Mouse (Mus musculus) midbrain, embryonic 11.5 days (tissue): Measurements from ENCODE around the gene Gm45753. TPM values are rescaled to one million over a fixed set of nuclear protein-coding genes. Genes with fewer than 3 reads are reported as not detected.

Source experiments
- ATAC-seq: fragments of 200-750 bp; cut with Nextera tagmentation; 2 replicates; pipeline ENCODE4 v1.8.0; 2017; ENCODE audit warnings: moderate TSS enrichment, moderate library complexity; ENCODE audit not compliant: low FRiP score
- DNase-seq: peaks from one replicate; pipeline ENCODE4 v3.0.0; 2015; ENCODE audit warnings: low spot score; ENCODE audit errors: missing footprints
- H3K27ac ChIP-seq: fragments of 300-500 bp; sonication (generic); 2 replicates; pipeline ENCODE4 v1.5.1; 2014; ENCODE audit warnings: low read depth, low read length
- H3K27me3 ChIP-seq: fragments of 300-500 bp; sonication (generic); 2 replicates; pipeline ENCODE4 v1.6.1; 2014; ENCODE audit warnings: mild to moderate bottlenecking, low read length, moderate library complexity, mixed read lengths; ENCODE audit not compliant: control insufficient read depth, insufficient read depth
- H3K36me3 ChIP-seq: fragments of 300-500 bp; sonication (generic); 2 replicates; pipeline ENCODE4 v1.6.1; 2014; ENCODE audit warnings: mild to moderate bottlenecking, low read length, moderate library complexity, mixed read lengths; ENCODE audit not compliant: control insufficient read depth, insufficient read depth
- H3K4me1 ChIP-seq: fragments of 300-500 bp; sonication (generic); 2 replicates; pipeline ENCODE4 v1.6.1; 2014; ENCODE audit warnings: low read length; ENCODE audit not compliant: control insufficient read depth, insufficient read depth
- H3K4me2 ChIP-seq: fragments of 300-500 bp; sonication (generic); 2 replicates; pipeline ENCODE4 v1.6.1; 2014; ENCODE audit warnings: mild to moderate bottlenecking, moderate library complexity
- H3K4me3 ChIP-seq: fragments of 300-500 bp; sonication (generic); 2 replicates; pipeline ENCODE4 v1.5.1; 2014; ENCODE audit warnings: low read depth, low read length
- H3K9ac ChIP-seq: fragments of 300-500 bp; sonication (generic); 2 replicates; pipeline ENCODE4 v1.6.1; 2014; ENCODE audit warnings: low read length
- H3K9me3 ChIP-seq: fragments of 300-500 bp; sonication (generic); 2 replicates; pipeline ENCODE4 v1.6.1; 2016; ENCODE audit warnings: low read length; ENCODE audit not compliant: control insufficient read depth
- WGBS: fragments of 180-500 bp; shearing (Covaris S2); extraction: QIAGEN DNeasy Blood & Tissue Kit; methylation state at CpG from one replicate; pipeline ENCODE4 v1.1.7; 2014; 5-methylcytosine and 5-hydroxymethylcytosine counted together
- polyA plus RNA-seq: library from polyadenylated mRNA; unstranded; fragments of >200 nt; fragmentation: Nextera tagmentation; extraction: Ambion mirVana; gene quantifications from 2 replicates; pipeline ENCODE4 v1.2.1, GENCODE M21; 2014

Gene Gm45753
- polyA plus RNA-seq, 1 experiment from 2014 or later = 0.08 TPM

DNA sequence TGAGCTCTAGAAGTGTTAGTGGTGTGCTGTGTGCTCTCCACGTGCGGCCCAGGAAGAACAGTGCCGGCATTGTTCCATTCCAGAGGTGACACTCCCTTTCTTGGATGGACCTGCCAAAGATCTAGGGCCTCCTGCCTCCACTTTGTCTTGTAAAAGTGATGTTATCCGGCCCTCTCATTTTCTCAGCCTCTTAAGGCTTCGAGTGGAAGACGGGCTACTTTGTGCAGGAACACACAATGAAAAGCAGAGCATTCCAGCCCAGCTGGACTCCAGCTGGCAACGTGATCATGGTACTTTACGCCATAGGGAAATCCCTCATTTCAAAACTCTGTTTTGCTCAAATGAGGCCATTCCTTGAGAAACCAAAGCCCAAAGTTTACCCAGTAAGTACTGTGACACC, 41.3 kb downstream of the Gm45753 start:
- no peak overlapping the region for H3K9ac ChIP-seq
- no peak overlapping the region for H3K4me2 ChIP-seq
- no peaks in the 10 kb centered on the region for H3K27me3 ChIP-seq
- H3K36me3 ChIP-seq = no peaks in the 10 kb centered on the region
- DNase-seq (no peak), ATAC-seq (no peak)
- no peak overlapping the region for H3K27ac ChIP-seq
- H3K9me3 ChIP-seq = no peaks in the 10 kb centered on the region
- no peaks in the 10 kb centered on the region for H3K4me1 ChIP-seq
- 70% methylated on average over 8 of the region's 8 CpGs for WGBS
- no peak overlapping the region for H3K4me3 ChIP-seq

DNA sequence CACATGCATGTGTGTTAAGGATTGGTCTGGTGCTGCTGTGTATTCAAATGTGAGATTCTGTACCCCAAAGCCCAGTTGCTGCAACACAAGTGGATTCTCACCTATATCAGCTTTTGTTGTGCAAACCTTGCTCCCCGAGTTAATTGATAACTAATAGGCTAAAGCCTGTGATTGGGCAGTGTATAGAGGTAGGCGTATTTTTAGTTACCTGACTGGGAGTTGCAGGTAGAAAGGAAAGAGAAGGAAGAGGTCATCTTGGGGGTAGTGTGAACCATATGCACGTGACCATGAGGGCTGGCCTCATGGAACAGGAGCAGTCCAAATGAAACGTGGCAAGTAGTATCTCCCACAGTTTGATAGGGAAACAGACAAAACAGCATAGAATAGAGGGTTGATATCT, 43.3 kb downstream of the Gm45753 start:
- no peak for ATAC-seq
- WGBS = 90% methylated on average over 4 of the region's 4 CpGs
- H3K9me3 ChIP-seq = no peaks in the 10 kb centered on the region

DNA sequence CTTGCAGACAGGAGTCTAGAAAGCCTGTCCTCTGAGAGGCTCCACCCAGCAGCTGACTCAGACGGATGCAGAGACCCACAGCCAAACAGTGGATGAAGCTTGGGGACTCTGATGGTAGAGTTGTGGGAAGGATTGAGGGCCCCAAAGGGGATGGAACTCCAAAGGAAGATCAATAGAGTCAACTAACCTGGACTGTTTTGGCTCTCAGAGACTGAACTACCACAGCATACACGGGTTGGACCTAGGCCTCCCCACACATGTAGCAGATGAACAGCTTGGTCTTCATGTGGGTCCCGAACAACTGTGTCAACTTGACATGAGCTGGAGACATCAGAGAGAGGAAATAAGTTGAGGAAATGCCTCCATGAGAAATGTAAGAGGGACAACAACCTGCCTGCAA, 45.4 kb downstream of the Gm45753 start:
- H3K36me3 ChIP-seq = no peaks in the 10 kb centered on the region
- H3K9ac ChIP-seq = no peak overlapping the region
- H3K4me3 ChIP-seq = no peak overlapping the region
- no peak overlapping the region for H3K4me2 ChIP-seq
- no peaks in the 10 kb centered on the region for H3K27me3 ChIP-seq
- no peaks in the 10 kb centered on the region for H3K4me1 ChIP-seq
- 79% methylated on average over 3 of the region's 3 CpGs for WGBS
- no peak for DNase-seq
- no peaks in the 10 kb centered on the region for H3K9me3 ChIP-seq
- no peak for ATAC-seq
- no peak overlapping the region for H3K27ac ChIP-seq

More for the DNA sequence above, 43.3 kb downstream of the Gm45753 start:
- Histone ChIP-seq H3K4me1 (no peaks in the 10 kb centered on the region), H3K27ac (no peak overlapping the region), H3K9ac (no peak overlapping the region), H3K4me3 (no peak overlapping the region), H3K4me2 (no peak overlapping the region), H3K27me3 (no peaks in the 10 kb centered on the region), H3K36me3 (no peaks in the 10 kb centered on the region)
- no peak for DNase-seq

DNA sequence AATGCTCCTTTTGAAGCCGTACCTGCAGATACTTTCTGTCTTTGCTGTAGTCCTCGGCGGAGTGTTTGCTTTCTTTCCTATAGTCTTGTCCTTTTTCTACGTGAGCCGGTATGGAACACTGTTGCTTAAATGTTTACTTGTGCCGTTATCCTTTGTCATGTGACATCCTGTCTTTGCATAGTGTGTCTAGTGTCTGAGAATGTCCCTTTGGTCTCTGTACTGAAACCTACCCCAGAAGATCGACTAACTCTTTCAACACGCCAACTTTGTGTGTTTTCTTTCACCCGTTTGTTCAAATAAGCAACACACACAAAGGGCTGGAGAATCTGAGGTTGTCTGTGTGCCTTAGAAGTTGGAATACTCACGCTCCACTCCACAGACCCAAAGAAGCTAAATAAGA, 46.3 kb downstream of the Gm45753 start, which contains the start of gene F11:
Gene F11 (minus strand): TSS at position 112 of the 400 bp plus-strand sequence.
- Histone ChIP-seq H3K9me3 (no peaks in the 10 kb centered on the region), H3K36me3 (no peaks in the 10 kb centered on the region), H3K27ac (no peak within 1 kb of the TSS), H3K4me3 (no peak within 1 kb of the TSS), H3K9ac (no peak within 1 kb of the TSS), H3K27me3 (no peaks in the 10 kb centered on the region), H3K4me1 (no peaks in the 10 kb centered on the region), H3K4me2 (no peak within 1 kb of the TSS)
- WGBS = 86% methylated on average over 10 of the region's 10 CpGs
- ATAC-seq (no peak), DNase-seq (no peak)

DNA sequence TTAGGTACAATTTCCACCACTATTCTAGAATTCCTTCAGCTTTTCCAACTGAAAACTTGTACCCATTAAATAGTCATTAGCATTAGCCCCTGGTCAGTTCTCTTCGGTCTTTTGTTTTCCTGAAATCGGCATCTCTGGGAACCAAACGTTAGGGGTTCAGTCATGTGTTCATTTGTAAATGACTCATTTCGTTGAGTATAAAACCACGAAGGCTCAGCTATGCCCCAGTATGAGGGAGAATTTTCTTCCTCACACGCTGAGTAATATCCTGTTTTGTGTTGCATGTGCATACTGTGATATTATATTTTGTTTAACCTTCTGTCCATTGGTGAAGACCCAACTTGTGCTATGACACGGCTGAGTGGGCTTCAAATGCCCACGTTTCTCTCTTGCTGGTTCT, 49.8 kb downstream of the Gm45753 start:
- H3K4me2 ChIP-seq = no peak overlapping the region
- H3K9me3 ChIP-seq = no peaks in the 10 kb centered on the region
- H3K27ac ChIP-seq = no peak overlapping the region
- H3K9ac ChIP-seq = no peak overlapping the region
- DNase-seq (no peak), ATAC-seq (no peak)
- 80% methylated on average over 8 of the region's 8 CpGs for WGBS
- H3K36me3 ChIP-seq = no peaks in the 10 kb centered on the region
- no peaks in the 10 kb centered on the region for H3K4me1 ChIP-seq
- no peak overlapping the region for H3K4me3 ChIP-seq
- H3K27me3 ChIP-seq = no peaks in the 10 kb centered on the region

DNA sequence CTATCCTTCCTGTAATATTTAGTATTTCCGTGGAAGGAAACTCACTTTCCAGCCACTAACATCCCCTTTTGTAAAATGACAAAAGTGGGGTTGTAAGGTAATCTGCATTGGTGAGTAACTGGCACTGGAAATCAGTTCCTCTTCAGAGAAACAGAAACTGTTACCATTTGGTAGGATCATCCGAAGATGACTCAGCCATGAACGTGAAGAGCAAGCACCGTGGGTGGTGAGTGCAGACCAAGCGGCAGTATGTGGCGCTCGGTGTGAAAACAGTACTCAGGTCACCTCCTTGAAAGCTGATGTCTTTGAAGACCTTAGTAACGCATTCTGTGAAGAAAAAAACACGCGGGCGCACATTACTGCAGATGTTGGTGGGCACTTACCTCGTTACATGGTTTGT, 53.2 kb downstream of the Gm45753 start:
- H3K4me1 ChIP-seq = no peaks in the 10 kb centered on the region
- no peak overlapping the region for H3K27ac ChIP-seq
- H3K4me2 ChIP-seq = no peak overlapping the region
- ATAC-seq (no peak), DNase-seq (no peak)
- no peaks in the 10 kb centered on the region for H3K9me3 ChIP-seq
- H3K4me3 ChIP-seq = no peak overlapping the region
- H3K9ac ChIP-seq = no peak overlapping the region
- no peaks in the 10 kb centered on the region for H3K27me3 ChIP-seq
- 85% methylated on average over 12 of the region's 12 CpGs for WGBS
- H3K36me3 ChIP-seq = no peaks in the 10 kb centered on the region

DNA sequence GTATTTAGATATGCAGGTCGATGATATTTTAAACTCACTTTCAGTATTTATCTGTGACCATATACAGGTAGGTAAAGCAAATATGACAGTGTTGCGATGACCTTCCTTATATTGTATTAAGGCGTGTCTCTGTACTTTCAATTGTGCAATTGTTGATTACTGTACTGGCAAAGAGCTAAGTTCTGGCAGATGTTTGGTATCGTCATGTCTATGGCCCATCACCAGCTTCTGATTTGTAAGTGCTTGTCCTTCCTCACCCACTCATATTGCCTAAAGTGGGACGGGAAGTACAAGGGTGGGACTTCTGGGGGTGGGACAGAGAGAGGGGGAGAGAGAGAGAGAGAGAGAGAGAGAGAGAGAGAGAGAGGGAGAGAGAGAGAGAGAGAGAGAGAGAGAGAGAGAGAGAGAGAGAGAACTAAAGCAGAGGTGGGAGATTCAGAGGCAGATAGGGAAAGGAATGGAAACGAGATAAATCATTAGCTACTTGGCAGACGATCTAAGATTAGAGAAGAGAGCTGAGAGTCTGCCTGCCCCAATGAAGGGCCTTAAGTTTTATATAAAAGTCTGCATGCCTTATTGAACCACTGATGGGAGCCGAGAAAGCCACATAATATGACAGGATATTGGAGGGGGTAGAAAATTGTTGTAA, 53.9 kb downstream of the Gm45753 start:
- Histone ChIP-seq H3K9me3 (no peaks in the 10 kb centered on the region), H3K4me1 (no peaks in the 10 kb centered on the region), H3K27ac (no peak overlapping the region), H3K9ac (no peak overlapping the region), H3K27me3 (no peaks in the 10 kb centered on the region), H3K4me2 (no peak overlapping the region), H3K4me3 (no peak overlapping the region), H3K36me3 (no peaks in the 10 kb centered on the region)
- DNase-seq (no peak), ATAC-seq (no peak)
- WGBS = 82% methylated on average over 8 of the region's 8 CpGs

DNA sequence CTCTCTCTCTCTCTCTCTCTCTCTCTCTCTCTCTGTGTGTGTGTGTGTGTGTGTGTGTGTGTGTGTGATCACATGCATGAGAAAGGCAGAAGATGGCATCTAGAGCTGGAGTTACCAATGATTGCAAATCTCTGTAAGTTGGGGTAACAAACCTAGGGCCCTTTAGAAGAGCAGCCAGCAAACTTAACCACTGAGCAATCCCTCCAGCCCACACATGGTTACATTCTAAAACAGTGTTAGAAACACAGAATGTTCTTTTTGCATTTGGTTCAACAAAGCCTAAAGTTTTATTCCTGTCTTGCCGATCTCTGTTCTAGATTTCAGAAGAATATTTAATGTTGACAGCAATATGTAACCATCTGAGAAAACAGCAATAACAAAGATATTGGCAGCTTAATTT, 54.7 kb downstream of the Gm45753 start:
- Histone ChIP-seq H3K36me3 (no peaks in the 10 kb centered on the region), H3K9ac (no peak overlapping the region), H3K4me1 (no peaks in the 10 kb centered on the region), H3K4me3 (no peak overlapping the region), H3K9me3 (no peaks in the 10 kb centered on the region), H3K4me2 (no peak overlapping the region), H3K27ac (no peak overlapping the region), H3K27me3 (no peaks in the 10 kb centered on the region)
- no peak for DNase-seq
- no peak for ATAC-seq
- 92% methylated on average over 1 of the region's 1 CpGs for WGBS

DNA sequence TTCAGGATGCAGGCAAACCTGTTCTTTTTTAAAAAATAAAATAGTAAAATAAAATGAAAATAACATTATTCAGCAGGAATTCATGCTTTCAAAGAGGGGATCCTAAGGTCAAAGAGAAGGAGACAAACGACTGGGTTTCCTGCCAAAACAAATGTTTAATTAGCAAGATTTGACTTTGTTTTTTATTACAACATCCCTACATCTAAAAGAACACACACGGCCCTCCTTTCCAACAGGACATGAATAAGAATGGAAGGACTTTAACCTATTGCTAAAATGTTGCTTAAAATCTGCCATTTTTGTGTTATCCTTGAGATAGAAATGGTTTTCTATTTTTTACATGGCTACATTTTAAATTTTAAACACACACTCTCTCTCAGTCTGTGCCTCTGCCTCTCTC, 55.2 kb downstream of the Gm45753 start:
- no peak overlapping the region for H3K9ac ChIP-seq
- no peak overlapping the region for H3K4me3 ChIP-seq
- no peaks in the 10 kb centered on the region for H3K36me3 ChIP-seq
- no peak overlapping the region for H3K27ac ChIP-seq
- H3K27me3 ChIP-seq = no peaks in the 10 kb centered on the region
- no peaks in the 10 kb centered on the region for H3K4me1 ChIP-seq
- no peak for ATAC-seq
- 71% methylated on average over 2 of the region's 2 CpGs for WGBS
- no peaks in the 10 kb centered on the region for H3K9me3 ChIP-seq
- H3K4me2 ChIP-seq = no peak overlapping the region
- no peak for DNase-seq
